Mouse (Mus musculus) urinary bladder, postnatal 14 days (tissue): ENCODE measurements around the gene Noa1.
A peak's percentile ranks its signal among the peaks of the same experiment; 100 is the strongest.

Experiments used
- DNase-seq: peaks from one replicate; pipeline ENCODE4 v3.0.0; 2021; ENCODE audit warnings: low spot score

Gene Noa1

DNA sequence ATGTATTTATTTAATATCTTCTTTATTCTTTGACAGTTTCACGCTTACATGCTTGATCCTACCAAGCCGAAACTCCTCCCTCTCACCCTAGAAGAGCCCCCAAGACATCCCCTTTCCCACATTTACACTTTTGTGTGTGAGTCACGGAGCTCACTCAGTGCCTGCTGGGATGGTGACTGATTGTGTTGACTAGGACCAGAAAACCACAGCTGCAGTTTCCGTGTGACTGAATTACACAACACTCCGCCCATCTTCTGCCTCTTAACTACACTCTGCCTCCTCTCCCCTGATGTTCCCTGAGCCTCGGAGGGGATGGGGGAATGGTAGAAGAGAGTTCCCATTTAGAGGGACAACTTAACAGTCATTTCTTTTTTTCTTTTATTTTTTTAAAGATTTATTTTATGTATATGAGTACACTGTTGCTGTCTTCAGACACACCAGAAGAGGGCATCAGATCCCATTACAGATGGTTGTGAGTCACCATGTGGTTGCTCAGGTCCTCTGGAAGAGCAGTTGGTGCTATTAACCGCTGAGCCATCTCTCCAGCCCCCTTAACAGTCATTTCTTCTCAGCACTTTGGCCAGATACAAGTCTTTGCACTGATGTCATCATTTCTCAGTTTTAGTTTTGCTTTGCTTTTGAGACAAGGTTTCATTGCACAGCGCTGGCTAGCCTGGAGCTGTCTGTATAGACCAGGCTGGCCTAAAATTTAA is 57.6 kb downstream of the Noa1 start:
- DNase-seq = no peak

DNA sequence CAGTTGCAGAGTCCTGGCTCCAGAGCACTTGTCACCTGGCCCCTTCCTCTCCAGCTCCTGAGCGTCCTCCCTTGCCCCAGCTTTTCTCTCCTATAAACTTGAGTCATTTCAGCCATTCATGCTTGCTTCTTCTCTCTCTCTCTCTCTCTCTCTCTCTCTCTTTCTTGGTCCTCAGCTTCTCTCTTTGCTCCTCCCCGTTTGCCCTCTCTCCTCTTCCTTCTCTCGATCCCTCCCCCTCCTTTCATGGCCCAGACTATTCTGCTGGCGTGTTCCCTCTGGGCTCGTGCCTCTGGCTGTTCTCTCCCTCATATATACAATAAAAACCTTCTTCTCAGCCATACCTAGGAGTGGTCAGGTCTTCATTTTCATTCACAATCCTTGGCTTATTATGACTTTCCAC is 58.2 kb downstream of the Noa1 start:
- no peak for DNase-seq

DNA sequence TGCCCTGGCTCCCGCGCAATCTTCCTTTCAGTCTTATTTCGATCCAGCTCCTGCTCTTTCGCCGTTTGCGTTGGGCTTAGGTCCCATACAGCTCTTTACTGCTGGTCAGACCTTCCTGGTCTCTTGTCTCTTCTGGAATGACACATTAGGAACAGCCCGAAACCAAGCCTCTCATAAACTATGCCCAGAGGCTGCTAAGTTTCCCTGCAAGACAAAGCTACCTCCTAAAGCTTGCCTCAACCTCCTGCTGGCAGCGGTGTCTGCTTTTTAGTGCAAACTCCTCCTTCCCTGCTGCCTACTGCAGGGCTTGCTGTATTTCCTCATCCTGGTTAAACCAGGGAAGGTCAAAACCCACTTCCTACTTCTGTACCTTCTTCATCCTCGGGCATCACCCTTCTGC is 59.8 kb downstream of the Noa1 start:
- no peak for DNase-seq

- DNase-seq = peak; percentile 10
These were observed 63.9 kb downstream of the Noa1 start for GRCm38 (mm10) chr5:77245787-77246671.

GRCm38 (mm10) chr5:77245463-77245786 is 64.5 kb downstream of the Noa1 start:
- no peak for DNase-seq

- no peak for DNase-seq
These were observed 65.4 kb downstream of the Noa1 start for GRCm38 (mm10) chr5:77244331-77244987.
